Mouse (Mus musculus) embryonic facial prominence, embryonic 14.5 days (tissue): Measurements from ENCODE around the gene Unc5b. TPM values are rescaled to one million over a fixed set of nuclear protein-coding genes. Genes with fewer than 3 reads are reported as not detected.
A peak's percentile ranks its signal among the peaks of the same experiment; 100 is the strongest.

ENCODE experiments used
- ATAC-seq: fragments of 200-750 bp; cut with Nextera tagmentation; 2 replicates; pipeline ENCODE4 v1.8.0; 2017; ENCODE audit warnings: low read depth, moderate number of reproducible peaks, moderate TSS enrichment
- DNase-seq: peaks from one replicate; pipeline ENCODE4 v3.0.0-alpha.2; 2015; ENCODE audit warnings: low spot score
- H3K27ac ChIP-seq: fragments of 300-500 bp; sonication (generic); replicated peaks from 2 replicates; pipeline ENCODE4 v1.5.1; 2014; ENCODE audit warnings: low read depth, mild to moderate bottlenecking, low read length, moderate library complexity
- H3K27me3 ChIP-seq: fragments of 300-500 bp; sonication (generic); replicated peaks from 2 replicates; pipeline ENCODE4 v1.6.1; 2014; ENCODE audit warnings: low read length; ENCODE audit not compliant: control insufficient read depth, insufficient read depth
- H3K36me3 ChIP-seq: fragments of 300-500 bp; sonication (generic); 2 replicates; pipeline ENCODE4 v1.6.1; 2014; ENCODE audit warnings: low read length, mixed read lengths; ENCODE audit not compliant: control insufficient read depth, insufficient read depth
- H3K4me1 ChIP-seq: fragments of 300-500 bp; sonication (generic); 2 replicates; pipeline ENCODE4 v1.6.1; 2014; ENCODE audit warnings: antibody characterized with exemption, low read length; ENCODE audit not compliant: control insufficient read depth, insufficient read depth
- H3K4me2 ChIP-seq: fragments of 300-500 bp; sonication (generic); 2 replicates; pipeline ENCODE4 v1.6.1; 2014; ENCODE audit warnings: low read depth, mild to moderate bottlenecking, low read length, moderate library complexity, mixed read lengths
- H3K4me3 ChIP-seq: fragments of 300-500 bp; sonication (generic); 2 replicates; pipeline ENCODE4 v1.5.1; 2014; ENCODE audit warnings: low read depth, mild to moderate bottlenecking, low read length
- H3K9ac ChIP-seq: fragments of 300-500 bp; sonication (generic); 2 replicates; pipeline ENCODE4 v1.6.1; 2014; ENCODE audit warnings: low read depth, mild to moderate bottlenecking, low read length, moderate library complexity, mixed read lengths
- H3K9me3 ChIP-seq: fragments of 300-500 bp; sonication (generic); 2 replicates; pipeline ENCODE4 v1.6.1; 2016; ENCODE audit warnings: low read length; ENCODE audit not compliant: control insufficient read depth
- WGBS: fragments of 180-500 bp; shearing (Covaris S2); extraction: QIAGEN DNeasy Blood & Tissue Kit; methylation state at CpG from one replicate; pipeline ENCODE4 v1.1.7; 2014; 5-methylcytosine and 5-hydroxymethylcytosine counted together
- polyA plus RNA-seq: library from polyadenylated mRNA; unstranded; fragments of >200 nt; fragmentation: Nextera tagmentation; extraction: Ambion mirVana; gene quantifications from 2 replicates; pipeline ENCODE4 v1.2.1, GENCODE M21; 2014

The Unc5b gene
- polyA plus RNA-seq, 1 experiment from 2014 or later = 6.6 TPM

- no peak overlapping the region for H3K9ac ChIP-seq
- ATAC-seq (no peak), DNase-seq (no peak)
- no peak overlapping the region for H3K4me2 ChIP-seq
- H3K36me3 ChIP-seq = no peaks in the 10 kb centered on the region
- no peak overlapping the region for H3K27ac ChIP-seq
- no peak overlapping the region for H3K4me3 ChIP-seq
- H3K27me3 ChIP-seq = peaks cover 52% of the 10 kb centered on the region
- H3K4me1 ChIP-seq = peaks cover 14% of the 10 kb centered on the region
- WGBS = 72% methylated on average over 12 of the region's 12 CpGs
- no peaks in the 10 kb centered on the region for H3K9me3 ChIP-seq
Observed at GRCm38 (mm10) chr10:60832664-60833173, 1.3 kb upstream of the Unc5b start.

- peaks cover 17% of the 10 kb centered on the region for H3K4me1 ChIP-seq
- WGBS = under 1% methylated on average over 51 of the region's 78 CpGs
- H3K36me3 ChIP-seq = no peaks in the 10 kb centered on the region
- H3K4me2 ChIP-seq = peak overlapping the region; percentile 98
- peak overlapping the region; percentile 63; the same call in 1 of the 2 replicates for H3K27ac ChIP-seq
- H3K9ac ChIP-seq = peak overlapping the region; percentile 83
- H3K9me3 ChIP-seq = no peaks in the 10 kb centered on the region
- DNase-seq (no peak), ATAC-seq (peak; percentile 11; the same call in 1 of the 2 replicates)
- peak overlapping the region; percentile 72 for H3K4me3 ChIP-seq
- H3K27me3 ChIP-seq = peaks cover 57% of the 10 kb centered on the region
Observed at GRCm38 (mm10) chr10:60830556-60831350, 628 bp downstream of the Unc5b start.

- Histone ChIP-seq H3K9ac (peak overlapping the region; percentile 83), H3K27me3 (peaks cover 57% of the 10 kb centered on the region)
Observed at GRCm38 (mm10) chr10:60830000-60830399, 1.4 kb downstream of the Unc5b start.

DNA sequence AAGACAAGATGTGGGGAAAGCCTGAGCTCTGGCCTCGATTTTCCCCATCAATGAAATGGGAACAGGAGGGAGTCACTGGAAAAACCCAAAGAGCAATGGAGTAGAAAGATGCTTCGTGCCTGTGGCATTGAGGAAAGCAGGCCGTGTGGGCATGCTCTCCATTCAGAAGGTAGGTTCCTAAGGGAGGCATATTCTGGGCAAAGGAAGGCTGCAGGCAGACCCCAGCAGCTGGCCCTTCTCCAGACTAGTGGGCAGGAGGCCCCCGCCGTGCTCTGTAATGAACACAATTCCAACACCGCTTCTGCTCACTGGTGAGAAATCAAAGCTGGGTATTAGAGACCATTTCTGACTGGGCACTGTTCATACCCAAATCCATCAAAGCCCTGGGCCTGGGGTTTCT is 2.3 kb downstream of the Unc5b start:
- H3K27me3 ChIP-seq = peaks cover 52% of the 10 kb centered on the region
- ATAC-seq = no peak
- DNase-seq = no peak
- H3K27ac ChIP-seq = no peak overlapping the region
- 45% methylated on average over 6 of the region's 6 CpGs for WGBS
- H3K36me3 ChIP-seq = no peaks in the 10 kb centered on the region
- peaks cover 17% of the 10 kb centered on the region for H3K4me1 ChIP-seq
- H3K9ac ChIP-seq = no peak overlapping the region
- H3K4me3 ChIP-seq = peak overlapping the region; percentile 72
- H3K4me2 ChIP-seq = peak overlapping the region; percentile 98
- no peaks in the 10 kb centered on the region for H3K9me3 ChIP-seq

More at GRCm38 (mm10) chr10:60830000-60830399, 1.4 kb downstream of the Unc5b start:
- Histone ChIP-seq H3K27ac (no peak overlapping the region), H3K4me2 (peak overlapping the region; percentile 98), H3K36me3 (no peaks in the 10 kb centered on the region), H3K4me3 (peak overlapping the region; percentile 72), H3K4me1 (peaks cover 17% of the 10 kb centered on the region), H3K9me3 (no peaks in the 10 kb centered on the region)
- ATAC-seq = no peak
- whole genome bisulfite sequencing = 1% methylated on average over 11 of the region's 11 CpGs
- DNase-seq = no peak

GRCm38 (mm10) chr10:60827901-60828670 is 3.3 kb downstream of the Unc5b start:
- DNase-seq (no peak), ATAC-seq (no peak)
- Histone ChIP-seq H3K4me3 (0 out of 2 replicates have a peak overlapping the region, but pooled peaks have one; percentile 43), H3K9me3 (no peaks in the 10 kb centered on the region), H3K9ac (no peak overlapping the region), H3K4me2 (peak overlapping the region; percentile 98; the same call in 1 of the 2 replicates), H3K27me3 (peaks cover 48% of the 10 kb centered on the region), H3K4me1 (peaks cover 17% of the 10 kb centered on the region), H3K36me3 (no peaks in the 10 kb centered on the region), H3K27ac (no peak overlapping the region)
- 49% methylated on average over 17 of the region's 17 CpGs for WGBS

DNA sequence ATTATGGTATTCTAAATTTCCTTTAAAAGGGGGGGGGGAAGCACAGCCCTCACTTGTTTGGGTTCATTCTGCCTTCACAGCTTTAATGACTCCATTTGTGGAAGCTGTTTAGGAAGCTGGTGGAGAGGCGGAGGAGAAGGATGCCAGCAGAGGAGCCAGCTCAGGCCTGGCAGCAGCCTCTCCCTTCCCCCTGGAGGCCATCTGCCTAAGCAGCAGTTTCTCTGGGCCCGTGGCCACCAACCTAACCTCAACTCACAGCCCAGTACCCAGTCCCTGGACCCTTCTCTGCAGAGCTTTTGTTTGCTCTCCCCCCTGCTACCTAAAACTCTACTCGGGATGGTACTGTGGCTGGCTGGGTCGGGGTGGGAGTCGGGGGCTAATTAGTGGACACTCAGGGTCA is 4.1 kb downstream of the Unc5b start:
- H3K9ac ChIP-seq = no peak overlapping the region
- no peak overlapping the region for H3K27ac ChIP-seq
- peaks cover 40% of the 10 kb centered on the region for H3K27me3 ChIP-seq
- H3K4me3 ChIP-seq = peak overlapping the region; percentile 43
- H3K4me1 ChIP-seq = peaks cover 17% of the 10 kb centered on the region
- ATAC-seq (no peak), DNase-seq (no peak)
- no peaks in the 10 kb centered on the region for H3K36me3 ChIP-seq
- H3K9me3 ChIP-seq = no peaks in the 10 kb centered on the region
- H3K4me2 ChIP-seq = peak overlapping the region; percentile 75
- 17% methylated on average over 5 of the region's 5 CpGs for WGBS

DNA sequence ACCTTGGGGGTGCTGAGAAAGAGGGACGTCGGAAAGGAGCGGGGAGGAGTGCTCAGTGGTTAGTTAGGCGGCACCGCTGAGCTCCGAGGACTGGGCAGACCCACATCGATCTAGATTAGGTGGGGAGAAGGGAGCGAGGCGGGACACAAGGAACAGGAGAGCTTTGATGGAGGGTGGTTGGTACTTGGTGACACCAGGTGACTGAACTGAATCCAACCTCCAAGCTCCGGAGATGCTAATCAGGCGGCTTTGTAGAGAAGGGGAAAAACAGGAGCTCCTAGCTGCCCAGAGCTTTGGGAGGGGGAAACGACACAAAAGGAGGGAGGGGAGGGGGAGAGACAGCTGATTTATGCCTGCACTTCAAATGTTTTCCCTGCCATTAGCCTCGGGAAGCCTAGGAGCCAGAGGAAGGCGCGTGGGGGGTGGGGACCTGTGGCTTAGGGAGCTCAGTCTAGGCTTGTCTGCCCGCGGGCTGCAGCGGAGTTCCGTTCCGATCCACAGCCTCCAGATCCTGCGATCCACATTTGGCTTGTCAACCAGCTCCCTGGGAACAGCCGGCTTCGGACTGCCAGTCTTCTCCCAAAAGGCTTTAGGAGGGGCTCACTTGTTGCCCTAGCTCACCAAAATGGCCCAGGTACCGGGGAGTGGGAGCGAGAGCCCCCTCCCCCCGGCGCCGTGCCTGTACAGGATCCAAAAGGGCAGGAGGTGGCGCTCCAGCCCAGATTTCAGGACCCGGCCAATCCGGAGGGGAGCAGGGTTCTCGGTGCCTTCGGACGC is 4.7 kb downstream of the Unc5b start:
- ATAC-seq (peak; percentile 24; the same call in 1 of the 2 replicates), DNase-seq (peak; percentile 79)
- H3K9ac ChIP-seq = peak overlapping the region; percentile 55
- 0 out of 2 replicates have a peak overlapping the region, but pooled peaks have one; percentile 18 for H3K27ac ChIP-seq
- peak overlapping the region; percentile 43 for H3K4me3 ChIP-seq
- H3K36me3 ChIP-seq = no peaks in the 10 kb centered on the region
- H3K9me3 ChIP-seq = no peaks in the 10 kb centered on the region
- WGBS = 3% methylated on average over 32 of the region's 34 CpGs
- peaks cover 35% of the 10 kb centered on the region for H3K27me3 ChIP-seq
- H3K4me1 ChIP-seq = peaks cover 13% of the 10 kb centered on the region
- H3K4me2 ChIP-seq = peak overlapping the region; percentile 75

DNA sequence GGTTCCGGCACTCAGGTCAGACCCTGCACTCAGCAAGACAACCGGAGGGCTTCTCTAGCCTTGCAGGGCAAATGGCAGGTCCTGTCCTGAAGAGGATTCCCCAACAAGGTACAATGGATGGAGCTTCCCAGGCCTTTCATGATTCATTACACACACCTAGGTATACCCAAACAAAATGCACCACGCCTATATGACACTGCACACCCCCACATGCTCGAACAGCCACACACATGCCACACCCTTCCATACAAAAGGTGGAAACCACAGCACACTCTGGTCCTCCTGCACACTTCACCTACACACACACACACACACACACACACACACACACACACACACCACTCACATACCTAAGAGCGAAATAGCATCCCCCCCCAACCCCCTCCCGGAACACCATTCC is 5.4 kb downstream of the Unc5b start:
- DNase-seq (no peak), ATAC-seq (no peak)
- Histone ChIP-seq H3K36me3 (no peaks in the 10 kb centered on the region), H3K9me3 (no peaks in the 10 kb centered on the region), H3K4me2 (peak overlapping the region; percentile 75), H3K27ac (no peak overlapping the region), H3K9ac (no peak overlapping the region), H3K27me3 (peaks cover 35% of the 10 kb centered on the region), H3K4me3 (0 out of 2 replicates have a peak overlapping the region, but pooled peaks have one; percentile 43), H3K4me1 (peaks cover 13% of the 10 kb centered on the region)
- 54% methylated on average over 6 of the region's 6 CpGs for WGBS
